Mouse (Mus musculus) intestine, embryonic 15.5 days (tissue): ENCODE results near the gene Actl10. TPM values are rescaled to one million over a fixed set of nuclear protein-coding genes. Genes with fewer than 3 reads are reported as not detected.

Experiments used
- ATAC-seq: fragments of 200-750 bp; cut with Nextera tagmentation; 2 replicates; pipeline ENCODE4 v1.8.0; 2017; ENCODE audit warnings: moderate TSS enrichment, moderate library complexity
- H3K27ac ChIP-seq: fragments of 300-500 bp; sonication (generic); 2 replicates; pipeline ENCODE4 v1.5.1; 2015; ENCODE audit warnings: mild to moderate bottlenecking, inconsistent platforms
- H3K27me3 ChIP-seq: fragments of 300-500 bp; sonication (generic); replicated peaks from 2 replicates; pipeline ENCODE4 v1.6.1; 2015; ENCODE audit warnings: inconsistent platforms
- H3K36me3 ChIP-seq: fragments of 300-500 bp; sonication (generic); 2 replicates; pipeline ENCODE4 v1.6.1; 2015; ENCODE audit warnings: inconsistent platforms
- H3K4me1 ChIP-seq: fragments of 300-500 bp; sonication (generic); replicated peaks from 2 replicates; pipeline ENCODE4 v1.6.1; 2015; ENCODE audit warnings: inconsistent platforms
- H3K4me2 ChIP-seq: fragments of 300-500 bp; sonication (generic); replicated peaks from 2 replicates; pipeline ENCODE4 v1.6.1; 2015; ENCODE audit warnings: mild to moderate bottlenecking, inconsistent platforms
- H3K4me3 ChIP-seq: fragments of 300-500 bp; sonication (generic); replicated peaks from 2 replicates; pipeline ENCODE4 v1.5.1; 2015; ENCODE audit warnings: inconsistent platforms
- H3K9ac ChIP-seq: fragments of 300-500 bp; sonication (generic); 2 replicates; pipeline ENCODE4 v1.6.1; 2015; ENCODE audit warnings: inconsistent platforms
- H3K9me3 ChIP-seq: fragments of 300-500 bp; sonication (generic); 2 replicates; pipeline ENCODE4 v1.6.1; 2016; ENCODE audit warnings: inconsistent platforms
- WGBS: fragments of 180-500 bp; shearing (Covaris S2); methylation state at CpG from one replicate; pipeline ENCODE4 v1.1.7; 2015; 5-methylcytosine and 5-hydroxymethylcytosine counted together
- polyA plus RNA-seq: library from polyadenylated mRNA; unstranded; fragments of >200 nt; fragmentation: Nextera tagmentation; extraction: Ambion mirVana; gene quantifications from 2 replicates; pipeline ENCODE4 v1.2.1, GENCODE M21; 2015

The Actl10 gene
- polyA plus RNA-seq, 1 experiment from 2014 or later: 0.15 TPM

DNA sequence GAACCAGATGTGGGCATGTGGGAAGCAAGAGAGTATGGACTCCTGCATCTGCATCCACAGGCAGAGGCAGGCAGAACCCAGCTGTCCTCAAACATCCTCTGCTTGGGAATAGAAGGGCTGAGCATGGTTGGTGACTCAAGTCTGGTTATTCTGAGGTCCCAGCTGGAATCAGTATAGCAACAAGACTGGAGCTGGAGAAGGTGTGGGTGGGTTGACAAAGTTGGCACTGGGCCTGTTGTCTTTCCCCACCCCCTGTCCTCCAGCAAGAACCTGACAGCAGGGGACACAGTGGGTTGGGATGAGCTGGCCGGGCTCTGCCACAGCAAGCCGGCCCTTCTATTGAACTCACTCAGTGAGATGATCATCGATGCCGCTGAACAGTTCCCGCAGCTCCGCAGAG lies 3.7 kb downstream of the Actl10 start:
- Histone ChIP-seq H3K9me3 (no peaks in the 10 kb centered on the region), H3K4me2 (no peak overlapping the region), H3K4me1 (peaks cover 17% of the 10 kb centered on the region), H3K4me3 (no peak overlapping the region), H3K27me3 (peaks cover 24% of the 10 kb centered on the region), H3K9ac (no peak overlapping the region), H3K27ac (no peak overlapping the region), H3K36me3 (no peaks in the 10 kb centered on the region)
- WGBS: 89% methylated on average over 6 of the region's 6 CpGs
- ATAC-seq: no peak

DNA sequence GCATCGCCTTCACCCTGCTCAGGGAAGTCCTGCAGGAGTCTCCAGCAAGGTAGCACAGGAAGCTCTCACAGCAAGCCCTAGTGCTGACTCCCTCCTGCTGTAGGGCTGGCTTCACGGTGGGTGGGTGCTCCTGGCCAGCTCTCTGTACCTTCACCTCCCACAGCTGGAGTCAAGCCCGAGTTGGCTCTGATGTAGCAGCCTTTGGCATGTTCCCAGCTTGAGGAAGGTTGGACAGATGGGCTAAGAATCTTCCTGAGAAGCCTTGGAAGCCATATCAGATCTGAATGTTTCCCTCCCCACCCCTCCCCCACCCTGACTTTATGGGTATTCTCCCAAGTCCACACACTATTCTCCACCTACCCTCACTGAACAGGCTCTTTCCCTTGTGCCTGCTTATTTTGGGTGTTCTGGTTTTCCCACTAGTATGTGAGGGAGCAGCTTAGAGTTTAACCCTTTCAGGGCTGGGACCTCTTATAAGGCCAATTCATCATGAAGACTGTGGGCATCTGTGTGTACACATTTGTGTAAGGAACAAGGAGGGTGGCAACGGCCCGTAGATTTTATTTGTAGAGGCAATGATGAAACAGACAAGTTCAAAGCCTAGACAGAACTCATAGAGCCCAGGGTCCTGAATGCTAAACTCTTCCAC lies 5.7 kb downstream of the Actl10 start:
- no peak overlapping the region for H3K27ac ChIP-seq
- 43% methylated on average over 5 of the region's 5 CpGs for WGBS
- H3K27me3 ChIP-seq: peaks cover 7% of the 10 kb centered on the region
- H3K36me3 ChIP-seq: peaks cover 6% of the 10 kb centered on the region; the same call in 1 of the 2 replicates
- H3K4me3 ChIP-seq: no peak overlapping the region
- peaks cover 16% of the 10 kb centered on the region for H3K4me1 ChIP-seq
- no peak overlapping the region for H3K9ac ChIP-seq
- no peaks in the 10 kb centered on the region for H3K9me3 ChIP-seq
- H3K4me2 ChIP-seq: no peak overlapping the region
- no peak for ATAC-seq

DNA sequence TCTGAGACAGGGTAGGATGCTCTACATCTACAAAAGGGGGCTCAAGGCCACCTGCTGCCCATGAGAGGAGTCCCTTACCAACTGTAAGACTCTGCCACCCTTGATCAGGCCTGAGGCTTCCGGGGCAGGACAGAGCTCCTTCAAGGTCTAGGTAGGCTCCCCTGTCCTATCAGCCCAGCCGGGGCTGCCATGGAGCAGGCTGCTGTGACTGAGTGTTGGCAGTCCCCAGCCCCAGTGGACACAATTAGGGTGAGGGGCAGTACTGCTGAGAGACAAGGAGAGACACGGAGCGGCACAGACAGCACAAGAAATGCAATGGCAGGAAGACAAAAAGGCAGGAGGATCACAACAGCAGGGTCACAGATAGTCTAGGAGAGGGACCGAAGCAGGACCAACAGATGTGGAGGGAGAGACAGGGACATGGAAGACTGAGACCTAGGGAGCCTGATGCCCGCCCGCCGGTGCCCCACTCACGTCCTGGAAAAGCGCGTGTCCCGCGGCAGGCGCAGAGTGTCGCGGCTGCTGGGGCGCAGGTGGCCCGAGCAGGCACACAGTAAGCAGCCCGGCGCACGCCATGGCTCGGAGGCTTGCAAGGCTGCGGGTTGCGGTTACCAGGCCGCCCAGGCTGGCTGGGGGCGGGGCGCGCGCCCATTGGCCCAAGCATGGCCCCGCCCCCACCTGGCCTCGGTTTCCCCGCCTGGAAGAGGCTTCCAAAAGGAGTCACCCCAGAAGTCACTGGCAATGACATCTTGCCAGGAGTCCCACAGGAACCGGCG lies 6.9 kb downstream of the Actl10 start, which contains the start of gene Necab3:
Gene Necab3, minus strand, starts transcription at position 627 of the 776 bp plus-strand sequence.
- peaks cover 11% of the 10 kb centered on the region for H3K4me1 ChIP-seq
- H3K4me3 ChIP-seq: peak within 1 kb of the TSS; percentile 25
- peaks cover 11% of the 10 kb centered on the region; the same call in 1 of the 2 replicates for H3K36me3 ChIP-seq
- H3K27ac ChIP-seq: no peak within 1 kb of the TSS
- WGBS: 7% methylated on average over 34 of the region's 34 CpGs
- H3K4me2 ChIP-seq: peak within 1 kb of the TSS; percentile 67
- no peaks in the 10 kb centered on the region for H3K27me3 ChIP-seq
- peak within 1 kb of the TSS; percentile 26; the same call in 1 of the 2 replicates for H3K9ac ChIP-seq
- H3K9me3 ChIP-seq: no peaks in the 10 kb centered on the region
- peak; percentile 76 for ATAC-seq

DNA sequence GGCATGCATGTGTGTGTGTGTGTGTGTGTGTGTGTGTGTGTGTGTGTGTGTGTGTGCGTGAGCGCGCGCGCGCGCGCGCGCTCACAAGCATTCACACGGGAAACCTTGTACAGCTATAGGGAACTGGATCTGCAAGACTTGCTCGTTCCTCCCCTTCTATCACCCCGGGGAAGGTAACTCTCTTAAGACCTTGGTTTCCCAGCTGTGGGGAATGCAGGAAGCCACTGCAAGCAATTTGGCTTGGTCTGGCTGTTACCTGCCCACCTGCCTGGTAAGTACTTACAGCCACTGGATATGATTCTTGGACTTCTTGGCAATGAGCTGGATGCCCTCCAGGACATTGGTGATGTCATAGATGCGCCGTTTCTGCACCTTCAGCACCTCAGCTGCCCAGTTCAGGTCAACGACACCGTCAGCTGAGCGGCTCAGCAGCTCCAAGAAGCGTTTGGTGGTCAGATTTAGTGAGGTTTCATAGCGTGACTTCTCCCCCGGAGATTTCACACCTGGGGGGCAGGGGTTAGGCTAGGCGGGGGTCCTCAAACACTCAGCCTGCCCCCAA lies 12.1 kb downstream of the Actl10 start:
- no peaks in the 10 kb centered on the region for H3K9me3 ChIP-seq
- H3K4me3 ChIP-seq: no peak overlapping the region
- no peak for ATAC-seq
- no peak overlapping the region for H3K27ac ChIP-seq
- H3K4me1 ChIP-seq: peaks cover 37% of the 10 kb centered on the region
- no peak overlapping the region for H3K9ac ChIP-seq
- peaks cover 11% of the 10 kb centered on the region; the same call in 1 of the 2 replicates for H3K36me3 ChIP-seq
- H3K4me2 ChIP-seq: no peak overlapping the region
- whole genome bisulfite sequencing: 88% methylated on average over 22 of the region's 22 CpGs
- no peaks in the 10 kb centered on the region for H3K27me3 ChIP-seq

DNA sequence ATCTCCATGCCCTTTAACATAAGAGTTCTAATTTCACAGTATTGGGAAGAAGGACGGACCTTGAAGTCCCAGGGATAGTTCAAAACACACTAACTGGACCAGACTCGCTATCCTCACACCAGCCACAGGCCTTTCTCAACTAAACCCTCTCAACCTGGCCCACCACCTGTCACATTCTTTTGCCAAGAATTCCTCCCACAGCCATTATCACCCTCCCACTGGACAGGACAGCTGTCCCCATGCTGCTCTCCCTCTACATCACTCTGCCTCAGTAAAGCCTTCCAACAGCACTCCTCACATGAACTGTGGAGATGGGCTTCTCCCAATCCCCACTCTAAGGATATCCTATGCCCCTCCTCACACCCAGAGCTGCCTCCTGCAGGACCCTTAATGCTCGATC lies 14.0 kb downstream of the Actl10 start:
- Histone ChIP-seq H3K4me3 (no peak overlapping the region), H3K36me3 (peaks cover 9% of the 10 kb centered on the region; the same call in 1 of the 2 replicates), H3K4me2 (no peak overlapping the region), H3K9me3 (no peaks in the 10 kb centered on the region), H3K27ac (no peak overlapping the region), H3K4me1 (peaks cover 35% of the 10 kb centered on the region), H3K27me3 (no peaks in the 10 kb centered on the region), H3K9ac (no peak overlapping the region)
- no peak for ATAC-seq
- 79% methylated on average over 3 of the region's 3 CpGs for WGBS

DNA sequence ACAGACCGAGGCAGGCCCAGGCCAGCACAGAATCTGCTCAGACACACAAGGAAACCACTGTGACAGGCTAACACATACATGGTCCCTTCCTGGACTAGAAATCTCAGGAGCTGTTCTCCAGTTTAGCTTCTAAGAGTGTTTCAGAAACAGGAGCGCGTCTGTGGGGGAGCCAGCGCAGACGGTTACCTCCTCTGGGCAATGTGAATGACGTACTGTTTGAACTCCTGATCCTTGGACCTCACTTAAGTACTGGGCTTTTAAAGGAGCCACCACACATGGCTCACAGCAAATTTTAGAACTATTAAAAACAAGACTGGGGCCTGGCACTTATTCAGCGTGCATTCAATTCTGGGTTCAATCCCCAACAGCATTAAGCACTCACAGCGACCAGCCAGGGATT lies 15.1 kb downstream of the Actl10 start:
- peak overlapping the region; percentile 9; the same call in 1 of the 2 replicates for H3K4me2 ChIP-seq
- peaks cover 9% of the 10 kb centered on the region; the same call in 1 of the 2 replicates for H3K36me3 ChIP-seq
- H3K4me1 ChIP-seq: peaks cover 40% of the 10 kb centered on the region
- H3K27ac ChIP-seq: no peak overlapping the region
- no peaks in the 10 kb centered on the region for H3K27me3 ChIP-seq
- H3K9ac ChIP-seq: peak overlapping the region; percentile 36; the same call in 1 of the 2 replicates
- WGBS: 40% methylated on average over 8 of the region's 8 CpGs
- H3K4me3 ChIP-seq: no peak overlapping the region
- no peaks in the 10 kb centered on the region for H3K9me3 ChIP-seq
- ATAC-seq: no peak

DNA sequence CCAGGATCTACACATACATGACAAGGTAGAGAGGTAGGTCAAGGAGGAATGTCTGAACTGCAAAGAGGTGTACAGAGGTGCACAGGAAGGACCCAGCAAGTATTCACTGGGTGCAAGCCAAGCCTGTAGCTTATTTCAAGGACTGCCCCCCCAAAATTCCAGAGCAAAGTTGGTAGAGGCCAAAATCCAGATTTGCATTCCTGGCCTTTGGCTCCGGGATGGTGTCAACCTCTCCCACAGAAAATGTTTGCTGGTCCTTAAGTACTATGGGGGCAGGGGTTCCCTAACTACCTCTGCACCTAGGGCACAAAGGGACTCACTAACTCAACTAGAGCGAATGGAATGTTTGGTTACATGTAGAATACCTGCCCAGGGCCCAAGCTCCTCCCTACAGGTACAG lies 16.2 kb downstream of the Actl10 start:
- Histone ChIP-seq H3K4me2 (peak overlapping the region; percentile 78), H3K27me3 (no peaks in the 10 kb centered on the region), H3K4me1 (peaks cover 41% of the 10 kb centered on the region), H3K9ac (peak overlapping the region; percentile 77; the same call in 1 of the 2 replicates), H3K4me3 (peak overlapping the region; percentile 90), H3K9me3 (no peaks in the 10 kb centered on the region), H3K36me3 (peaks cover 4% of the 10 kb centered on the region; the same call in 1 of the 2 replicates), H3K27ac (peak overlapping the region; percentile 88; the same call in 1 of the 2 replicates)
- no peak for ATAC-seq
- 66% methylated on average over 2 of the region's 2 CpGs for WGBS

DNA sequence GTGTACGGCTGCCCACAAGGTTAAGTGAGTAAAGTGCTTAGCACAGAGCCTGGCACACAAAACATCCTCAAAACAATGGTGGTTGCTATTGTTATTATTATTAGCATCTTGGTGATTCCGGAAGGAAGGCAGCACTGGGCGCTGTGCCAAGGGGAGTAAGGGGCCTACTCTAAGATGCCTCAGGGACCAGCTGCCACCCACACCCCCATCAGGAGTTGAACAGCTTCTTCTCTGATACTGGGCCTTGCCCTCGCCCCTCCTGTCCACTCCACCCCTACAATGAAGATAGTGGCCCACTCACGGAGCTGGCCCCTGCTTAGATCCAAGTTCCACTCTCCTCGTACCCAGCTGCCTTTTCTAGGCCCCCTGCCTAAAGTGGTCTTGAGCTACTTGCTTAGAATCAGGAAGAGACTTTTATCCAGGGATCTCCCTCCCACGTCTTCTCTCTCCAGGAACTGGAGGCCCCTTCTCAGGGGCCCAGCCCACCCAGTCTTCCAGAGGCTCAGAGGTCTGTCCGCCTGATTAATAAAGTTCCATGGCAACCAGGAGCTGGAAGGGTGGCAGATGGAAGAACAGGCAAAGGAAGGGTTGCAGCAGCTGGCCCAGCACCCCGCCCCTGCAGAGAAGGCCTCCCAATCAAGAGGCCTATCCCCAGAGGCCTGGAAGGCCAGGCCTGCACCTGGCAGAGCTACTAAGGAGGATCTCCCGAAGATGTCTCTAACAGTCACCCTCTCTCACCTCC lies 16.9 kb downstream of the Actl10 start:
- H3K4me1 ChIP-seq: peaks cover 41% of the 10 kb centered on the region
- ATAC-seq: peak; percentile 24
- WGBS: 12% methylated on average over 10 of the region's 10 CpGs
- peak overlapping the region; percentile 88 for H3K27ac ChIP-seq
- H3K4me2 ChIP-seq: peak overlapping the region; percentile 78
- H3K27me3 ChIP-seq: no peaks in the 10 kb centered on the region
- H3K4me3 ChIP-seq: peak overlapping the region; percentile 90
- H3K9ac ChIP-seq: peak overlapping the region; percentile 77
- H3K36me3 ChIP-seq: no peaks in the 10 kb centered on the region
- H3K9me3 ChIP-seq: no peaks in the 10 kb centered on the region

DNA sequence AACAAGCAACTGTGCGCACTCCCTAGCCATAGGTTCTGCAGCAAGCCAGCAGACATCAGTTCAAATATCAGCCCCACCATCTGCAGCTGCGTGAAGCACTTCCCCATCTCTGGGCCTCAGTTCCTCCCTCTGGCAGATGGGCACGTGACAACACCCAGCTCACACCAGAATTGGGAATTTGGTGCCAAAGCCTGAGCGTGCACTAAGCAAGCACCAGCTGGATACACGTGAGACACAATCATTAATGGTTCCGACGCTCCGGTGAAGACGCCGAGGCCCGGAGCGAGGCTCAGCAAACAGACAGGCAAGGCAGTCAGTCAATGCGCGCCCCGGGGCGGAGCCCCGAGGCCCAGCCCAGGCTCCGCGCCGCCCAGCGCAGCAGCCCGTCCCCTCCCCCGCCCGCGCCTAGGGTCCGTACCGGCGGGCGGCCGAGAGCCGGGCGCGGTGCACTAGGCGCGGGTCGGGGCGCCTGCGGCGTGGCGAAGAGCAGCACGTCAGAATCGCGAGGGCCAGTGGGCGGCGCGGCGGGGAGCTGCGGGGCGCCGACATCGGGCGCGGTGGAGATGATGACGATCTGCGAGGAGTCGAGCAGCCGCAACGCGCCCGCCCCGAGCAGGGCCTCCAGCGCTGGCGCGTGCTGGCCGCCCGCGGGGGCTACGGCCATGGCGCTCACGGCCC lies 17.6 kb downstream of the Actl10 start:
- no peaks in the 10 kb centered on the region for H3K36me3 ChIP-seq
- no peaks in the 10 kb centered on the region for H3K27me3 ChIP-seq
- H3K4me2 ChIP-seq: peak overlapping the region; percentile 78
- H3K27ac ChIP-seq: peak overlapping the region; percentile 88
- under 1% methylated on average over 69 of the region's 70 CpGs for WGBS
- H3K4me1 ChIP-seq: peaks cover 41% of the 10 kb centered on the region
- peak overlapping the region; percentile 77 for H3K9ac ChIP-seq
- H3K4me3 ChIP-seq: peak overlapping the region; percentile 90
- ATAC-seq: peak; percentile 88
- H3K9me3 ChIP-seq: no peaks in the 10 kb centered on the region

DNA sequence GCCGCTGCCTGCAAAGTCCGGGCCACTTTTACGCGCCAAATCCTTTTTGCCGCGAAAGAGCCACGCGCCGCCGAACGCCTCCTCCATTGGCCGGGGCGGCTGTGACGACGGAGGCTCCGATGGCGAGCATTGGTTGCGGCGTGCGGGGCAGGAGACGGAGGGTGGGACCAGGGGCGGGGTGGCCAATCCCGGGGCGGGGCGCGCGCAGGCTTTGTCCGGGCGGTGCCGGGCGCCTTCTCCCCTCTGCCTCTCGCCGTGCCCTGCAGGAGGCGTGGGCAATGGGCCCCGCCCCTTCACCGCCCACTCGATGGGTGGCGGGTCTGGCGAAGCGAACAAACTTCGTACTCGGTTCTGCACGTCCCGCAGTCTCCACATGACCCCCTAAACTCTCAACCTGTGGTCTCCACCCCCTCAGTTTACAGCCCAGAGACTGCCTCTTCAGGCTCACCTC lies 18.3 kb downstream of the Actl10 start, which contains the start of gene E2f1:
Gene E2f1, minus strand, starts transcription at position 57 of the 451 bp plus-strand sequence.
- ATAC-seq: peak; percentile 97
- H3K9me3 ChIP-seq: no peaks in the 10 kb centered on the region

DNA sequence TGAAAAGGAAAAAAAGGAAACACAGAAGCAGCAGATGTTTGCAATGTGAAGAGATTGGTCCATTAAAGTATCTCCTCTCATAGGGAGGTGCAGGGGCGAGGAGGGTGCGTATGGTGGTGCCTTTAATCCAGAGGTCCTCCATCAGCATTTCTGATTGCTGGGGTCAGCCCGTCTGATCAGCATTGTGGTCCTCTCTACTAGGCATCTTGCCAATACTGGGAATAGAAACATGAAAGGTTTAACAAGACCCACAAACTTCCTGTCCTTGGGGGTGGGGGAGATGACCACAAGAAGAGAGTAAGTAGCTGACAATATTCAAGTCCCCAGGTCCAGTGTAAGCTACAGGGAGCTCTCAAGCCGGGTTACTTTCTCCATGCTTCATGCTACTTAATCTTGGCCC lies 19.1 kb downstream of the Actl10 start:
- Histone ChIP-seq H3K4me2 (peak overlapping the region; percentile 63), H3K27me3 (no peaks in the 10 kb centered on the region), H3K9ac (no peak overlapping the region), H3K4me3 (no peak overlapping the region), H3K9me3 (no peaks in the 10 kb centered on the region), H3K4me1 (peaks cover 39% of the 10 kb centered on the region), H3K27ac (peak overlapping the region; percentile 64), H3K36me3 (no peaks in the 10 kb centered on the region)
- 56% methylated on average over 4 of the region's 4 CpGs for WGBS
- no peak for ATAC-seq

More for the DNA sequence above, 18.3 kb downstream of the Actl10 start, which contains the start of gene E2f1:
- H3K27me3 ChIP-seq: no peaks in the 10 kb centered on the region
- H3K27ac ChIP-seq: peak within 1 kb of the TSS; percentile 88
- peak within 1 kb of the TSS; percentile 90 for H3K4me3 ChIP-seq
- 0% methylated on average over 44 of the region's 44 CpGs for WGBS
- H3K4me2 ChIP-seq: peak within 1 kb of the TSS; percentile 78
- H3K4me1 ChIP-seq: peaks cover 41% of the 10 kb centered on the region
- peak within 1 kb of the TSS; percentile 77 for H3K9ac ChIP-seq
- no peaks in the 10 kb centered on the region for H3K36me3 ChIP-seq
